Mouse (Mus musculus) subcutaneous adipose tissue, adult 2 months (tissue): Measurements from ENCODE around the gene Cuedc2. TPM values are rescaled to one million over a fixed set of nuclear protein-coding genes. Genes with fewer than 3 reads are reported as not detected.

Experiments
- polyA plus RNA-seq: library from polyadenylated mRNA; depleted of rRNA; stranded (reverse); fragments of >200 nt; gene quantifications from 2 replicates; pipeline ENCODE4 v1.2.3, GENCODE M21; 2012; ENCODE audit warnings: low replicate concordance; rRNA removed

Cuedc2 gene
- 78.4 and 113 TPM in 2 replicates for polyA plus RNA-seq

DNA sequence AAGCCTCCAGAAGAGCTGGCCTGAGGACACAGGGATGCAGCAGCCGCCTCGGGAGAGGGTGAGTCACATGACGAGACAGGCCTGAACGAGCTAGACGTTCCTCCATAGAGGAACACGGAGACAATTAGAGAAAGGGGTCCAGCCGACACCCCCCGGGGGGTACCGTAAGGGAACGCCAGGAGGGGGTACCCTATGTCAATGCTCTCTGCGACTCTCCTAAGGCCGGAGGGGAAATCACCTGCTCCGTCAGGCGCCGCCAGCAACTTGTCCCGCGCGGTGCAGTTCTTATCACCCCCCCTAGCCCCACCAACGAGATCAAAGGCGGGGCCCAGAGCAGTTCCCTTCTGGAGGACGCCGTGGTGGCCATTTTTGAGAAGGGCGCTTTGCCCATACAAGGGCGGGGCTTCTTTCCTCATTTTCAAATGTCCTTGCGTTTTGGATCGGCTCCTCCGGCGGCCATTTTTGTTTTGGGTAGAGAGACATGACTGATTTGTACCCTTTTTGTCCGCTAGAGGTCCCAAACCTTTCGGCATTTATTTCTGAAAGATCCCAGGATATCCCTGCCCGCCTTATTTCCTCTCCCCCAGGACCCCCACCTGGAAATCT is at the start of gene Cuedc2:
Cuedc2 (minus strand) TSS at position 372 of the 606 bp plus-strand sequence.

DNA sequence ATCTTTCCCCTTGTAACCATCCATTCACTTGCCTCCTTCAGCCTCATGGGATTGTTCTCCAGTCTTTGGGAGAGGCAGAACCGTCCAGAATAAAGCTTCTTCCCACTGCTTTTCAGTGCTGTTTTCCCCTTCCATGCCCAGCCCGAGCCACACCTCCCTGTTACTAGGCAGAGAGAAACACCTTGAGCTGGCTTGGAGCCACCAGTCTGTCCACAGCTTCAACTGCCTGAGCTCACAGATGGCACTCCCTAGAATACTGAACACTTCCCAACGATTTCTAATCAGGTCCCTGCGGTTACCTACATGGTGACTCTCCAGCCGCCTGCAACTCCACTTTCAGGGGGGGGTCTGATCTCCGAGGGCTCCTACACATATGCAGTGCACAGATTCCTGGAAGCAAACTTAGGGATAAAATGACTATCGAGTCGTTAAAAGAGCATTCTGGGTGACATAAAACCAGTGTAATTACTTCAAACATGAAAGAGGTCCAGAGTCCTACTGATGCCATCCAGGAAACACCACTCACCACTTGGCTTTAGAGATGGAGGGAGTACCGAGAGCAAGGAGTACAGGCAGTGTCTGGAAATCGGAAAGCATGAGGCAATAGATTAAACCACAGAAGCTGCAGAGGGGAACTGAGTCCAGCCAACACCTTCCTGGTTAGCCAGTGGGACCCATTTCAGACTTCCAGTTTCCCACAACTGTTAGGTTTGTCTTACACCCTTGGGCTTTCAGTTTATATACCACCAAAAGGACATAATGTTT is 11.8 kb upstream of the Cuedc2 start, which contains the start of gene 2310034G01Rik:
2310034G01Rik (minus strand) TSS at position 135 of the 765 bp plus-strand sequence.

DNA sequence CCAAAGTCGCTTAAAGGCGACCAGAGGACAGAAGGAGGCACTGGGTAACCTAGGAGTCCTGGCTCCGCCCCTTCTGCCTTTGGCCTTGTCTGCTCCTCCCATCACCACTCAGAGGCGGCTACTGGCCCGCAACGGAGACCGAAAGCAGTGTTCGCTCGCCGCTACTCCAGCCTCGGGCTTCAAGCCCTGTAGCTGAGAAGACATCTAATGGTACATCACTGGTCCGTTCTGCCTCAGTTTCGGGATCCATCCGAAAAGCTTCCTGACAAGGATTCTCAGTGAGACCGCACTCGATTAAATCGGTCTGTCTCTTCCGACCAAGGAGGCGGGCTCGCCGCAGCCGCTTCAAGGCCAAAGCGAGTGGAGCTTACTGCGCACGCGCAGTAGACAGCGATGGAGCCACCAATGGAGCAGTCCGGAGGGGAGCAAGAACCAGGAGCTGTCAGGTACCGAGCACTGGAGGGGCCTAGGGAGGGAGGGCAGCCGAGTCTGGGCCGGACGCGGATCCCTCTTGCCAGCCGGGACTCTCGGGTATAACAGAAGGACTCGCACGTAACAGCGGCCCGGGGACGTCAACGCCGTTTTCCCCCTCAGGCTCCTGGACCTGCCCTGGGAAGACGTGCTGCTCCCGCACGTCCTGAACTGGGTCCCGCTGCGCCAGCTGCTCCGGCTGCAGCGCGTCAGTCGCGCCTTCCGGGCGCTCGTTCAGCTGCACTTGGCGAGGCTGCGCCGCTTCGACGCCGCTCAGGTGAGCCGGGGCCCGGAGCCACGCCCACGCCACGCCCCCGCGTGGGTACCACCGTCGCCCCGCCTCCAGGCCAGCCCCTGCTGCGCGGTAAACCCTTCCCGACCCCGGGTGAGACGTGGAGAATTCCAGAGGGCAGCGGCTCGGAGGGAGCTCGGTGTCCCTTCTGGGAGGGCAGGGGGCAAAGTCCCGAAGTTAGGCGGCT is 10.1 kb downstream of the Cuedc2 start, which contains the start of gene Fbxl15:
Fbxl15 (plus strand) TSS at position 104 of the 950 bp plus-strand sequence.

DNA sequence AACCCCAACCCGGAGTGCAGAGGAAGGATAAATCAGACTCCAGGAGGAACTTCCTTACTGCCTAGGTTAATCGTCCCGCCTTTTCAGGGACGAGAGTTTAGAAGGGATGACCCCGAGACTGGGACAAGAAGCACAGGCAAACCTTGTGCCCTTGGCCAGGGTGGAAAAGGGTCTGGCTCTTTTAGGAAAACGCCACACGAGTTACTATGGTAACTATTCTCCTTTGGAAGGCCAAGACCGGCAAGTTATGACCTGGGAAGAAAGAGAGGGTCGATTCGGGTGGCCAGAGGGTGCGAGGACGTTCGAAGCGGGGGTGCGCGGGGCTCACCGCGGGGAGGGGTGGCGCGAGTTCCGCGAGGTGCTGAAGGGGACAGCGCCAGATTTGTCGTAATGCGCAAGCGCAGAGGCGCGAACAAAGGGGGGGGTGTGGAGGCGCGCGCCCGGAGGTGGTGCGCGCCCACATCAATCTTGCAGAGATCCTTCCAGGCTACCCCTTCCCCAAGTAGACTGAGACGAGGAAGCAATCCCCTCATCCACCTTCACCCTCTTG is 11.7 kb downstream of the Cuedc2 start, which contains the start of gene Psd:
Psd (minus strand) TSS at position 401 of the 550 bp plus-strand sequence.

DNA sequence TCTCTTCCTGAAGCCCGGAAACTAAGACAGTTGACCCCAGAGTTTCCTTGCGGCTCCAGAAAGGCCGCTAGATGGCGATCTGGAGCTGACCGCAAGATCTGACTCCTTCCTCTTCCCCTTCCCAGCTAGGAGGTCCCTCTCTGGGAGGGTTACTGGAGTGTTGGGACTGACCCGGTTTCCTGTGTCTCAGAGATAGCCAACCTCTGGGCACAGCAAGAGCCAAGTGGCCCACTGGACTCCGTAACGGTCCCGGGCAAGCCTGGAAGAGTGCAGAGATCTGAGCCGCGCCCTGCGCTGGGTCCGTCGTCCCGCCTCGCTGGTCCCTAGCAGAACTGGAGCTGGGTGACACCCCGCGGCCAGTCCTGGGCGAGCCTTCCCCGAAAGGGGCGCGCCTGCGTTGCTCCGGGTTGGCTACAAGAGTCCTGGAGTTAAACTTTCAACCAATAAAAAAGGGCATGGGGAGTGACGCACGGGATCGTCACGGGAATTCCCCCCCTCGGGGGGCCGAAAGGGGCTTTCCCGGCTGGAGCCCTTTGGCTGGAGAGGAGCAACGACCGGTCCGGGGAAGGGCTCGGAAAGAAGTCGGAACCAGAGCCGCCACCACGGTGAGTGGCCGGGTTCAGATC is 34.2 kb downstream of the Cuedc2 start, which contains the start of gene Nfkb2:
Nfkb2 (plus strand) TSS at position 105 of the 626 bp plus-strand sequence.

Other genes with a start within 250 kb of the Cuedc2 start
- 1.5 and 3.5 TPM in 2 replicates for gene Elovl3, start 206.8 kb downstream of the Cuedc2 start, polyA plus RNA-seq
- gene Pitx3, start 190.4 kb downstream of the Cuedc2 start, polyA plus RNA-seq: 0.64 TPM in 1 of 2 replicates, not detected in the other
- 69.7 and 96.3 TPM in 2 replicates for gene Gbf1, start 186.2 kb downstream of the Cuedc2 start, polyA plus RNA-seq
- gene Nfkb2, start 34.4 kb downstream of the Cuedc2 start, polyA plus RNA-seq: 33.0 and 51.7 TPM in 2 replicates
- gene Psd, start 11.5 kb downstream of the Cuedc2 start, polyA plus RNA-seq: 3.6 and 147 TPM in 2 replicates
- 16.6 and 17.1 TPM in 2 replicates for gene Fbxl15, start 10.5 kb downstream of the Cuedc2 start, polyA plus RNA-seq
- 12.0 and 18.0 TPM in 2 replicates for gene Mfsd13a, start 2.4 kb upstream of the Cuedc2 start, polyA plus RNA-seq
- gene 2310034G01Rik, start 11.6 kb upstream of the Cuedc2 start, polyA plus RNA-seq: 1.2 and 1.3 TPM in 2 replicates
- 128 and 152 TPM in 2 replicates for gene Actr1a, start 57.0 kb upstream of the Cuedc2 start, polyA plus RNA-seq
- gene Sufu, start 58.2 kb upstream of the Cuedc2 start, polyA plus RNA-seq: 25.2 and 34.3 TPM in 2 replicates
- gene Trim8, start 163.0 kb upstream of the Cuedc2 start, polyA plus RNA-seq: 35.6 and 44.1 TPM in 2 replicates
- gene Arl3, start 234.5 kb upstream of the Cuedc2 start, polyA plus RNA-seq: 31.8 and 31.9 TPM in 2 replicates
- 8.4 and 10.4 TPM in 2 replicates for gene Sfxn2, start 234.7 kb upstream of the Cuedc2 start, polyA plus RNA-seq